ENCODE assay signal across 26 mouse cellular contexts in the genomic region with DNA sequence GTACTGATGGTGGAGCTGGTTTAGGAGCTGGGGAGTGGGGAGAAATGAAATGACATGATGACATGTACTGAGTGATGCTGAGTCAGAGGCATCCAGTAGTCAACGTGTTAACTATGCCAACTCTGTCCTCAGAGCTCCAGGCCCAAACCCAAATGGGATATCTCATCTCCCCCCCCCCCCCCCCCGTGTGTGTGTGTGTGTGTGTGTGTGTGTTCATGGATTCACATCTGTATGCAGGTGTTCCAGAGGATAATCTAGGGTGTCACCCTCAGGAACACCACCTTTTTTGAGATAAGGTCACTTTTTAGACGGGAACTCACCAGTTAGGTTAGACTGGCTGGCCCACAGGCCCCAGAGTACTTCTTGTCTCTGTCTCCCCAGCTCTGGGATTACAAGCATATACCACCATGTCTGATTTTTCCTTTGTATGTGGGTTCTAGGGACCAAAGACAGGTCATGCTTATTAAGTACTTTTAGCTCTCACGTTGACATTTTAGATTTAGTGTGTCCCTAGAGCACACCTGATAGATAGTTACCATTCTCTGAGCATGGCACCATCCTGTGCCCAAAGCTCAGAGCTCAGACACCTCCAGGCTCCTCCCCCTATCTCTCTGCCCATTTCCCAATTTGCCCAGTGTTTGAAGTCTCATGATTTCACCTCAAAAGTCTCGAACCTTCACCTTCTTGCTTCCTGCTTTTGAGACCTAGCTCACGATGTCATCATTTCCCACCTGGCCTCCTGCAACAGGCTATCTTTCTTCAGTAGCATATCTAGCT. TPM values are rescaled to one million over a fixed set of nuclear protein-coding genes. Genes with fewer than 3 reads are reported as not detected.
DNase-seq lines count a peak whose midpoint lies in the region; ATAC-seq and TF ChIP-seq lines count a peak whose summit lies in the region.
"Had no signal": no experiment of that assay in that cellular context is flagged by ENCODE, and none has a peak within 500 bp of the region (broad histone marks: within the 10 kb centered on the region; RNA-seq: fewer than 3 reads in every experiment).

No protein-coding gene starts in this region.

- peak; percentile 39 for DNase-seq in heart, adult 11 months
- no peak for DNase-seq in heart, postnatal 36 days
- DNase-seq in midbrain, embryonic 10.5 days (ENCODE audit: low spot score) = no peak
- no peak for DNase-seq in midbrain, postnatal 0 days (ENCODE audit: low spot score)
- peak in 2 of 3 experiments; percentile 34 to 59 for DNase-seq in liver, embryonic 14.5 days (ENCODE audit: low read depth in 3 of 3, low spot score in 3 of 3)
- no peak for DNase-seq in lung, postnatal 36 days
- no peak for DNase-seq in thymus, adult 18-20 months
- no peak for DNase-seq in kidney, postnatal 14 days
- DNase-seq: adrenal gland, postnatal 10 days; B cell, adult 2 months; cerebellum, adult 18-20 months; cerebellum, adult 9-11 months; cerebellum, postnatal 36 days; gastrocnemius, postnatal 10 days; heart, postnatal 10 days had no signal

- H3K4me2 ChIP-seq in midbrain, postnatal 0 days (ENCODE audit: low read depth, low read length, poor library complexity, severe bottlenecking) = no peak overlapping the region
- H3K4me2 ChIP-seq in liver, embryonic 14.5 days (ENCODE audit: low read depth) = peak overlapping the region; percentile 15; the same call in 1 of the 2 replicates
- H3K4me2 ChIP-seq: embryonic facial prominence, embryonic 13.5 days; forebrain, embryonic 12.5 days had no signal

- H3K9ac ChIP-seq in midbrain, postnatal 0 days (replicated peaks; ENCODE audit: low read length, poor library complexity, severe bottlenecking) = no peak overlapping the region
- H3K9ac ChIP-seq in liver, embryonic 14.5 days (replicated peaks) = peak overlapping the region; percentile 27; the same call in 1 of the 2 replicates
- H3K9ac ChIP-seq: embryonic facial prominence, embryonic 13.5 days; forebrain, embryonic 12.5 days had no signal

- H3K9me3 ChIP-seq in midbrain, embryonic 10.5 days (replicated peaks) = no peaks in the 10 kb centered on the region
- H3K9me3 ChIP-seq in midbrain, postnatal 0 days (ENCODE audit: low read length) = no peaks in the 10 kb centered on the region
- H3K9me3 ChIP-seq in liver, embryonic 14.5 days (ENCODE audit: control insufficient read depth, low read length) = no peaks in the 10 kb centered on the region
- H3K9me3 ChIP-seq: embryonic facial prominence, embryonic 13.5 days; forebrain, embryonic 12.5 days; G1E; hindbrain, embryonic 10.5 days had no signal

- WGBS in midbrain, embryonic 10.5 days = 90% methylated on average over 5 of the region's 6 CpGs
- WGBS in midbrain, postnatal 0 days = 88% methylated on average over 6 of the region's 6 CpGs
- 52% methylated on average over 5 of the region's 6 CpGs for WGBS in liver, embryonic 14.5 days (ENCODE audit: insufficient replicate concordance)

- peaks cover 21% of the 10 kb centered on the region for H3K4me1 ChIP-seq in midbrain, embryonic 10.5 days
- no peaks in the 10 kb centered on the region for H3K4me1 ChIP-seq in midbrain, postnatal 0 days (ENCODE audit: insufficient read depth, low read length)
- peaks cover 30 to 36% of the 10 kb centered on the region in 2 experiments for H3K4me1 ChIP-seq in liver, embryonic 14.5 days (replicated peaks; ENCODE audit: control insufficient read depth in 2 of 2, insufficient read depth in 2 of 2, low read length in 1 of 2)

- 0 out of 2 replicates have a peak overlapping the region, but pooled peaks have one; percentile 28 for H3K27ac ChIP-seq in midbrain, embryonic 10.5 days (replicated peaks)
- no peak overlapping the region for H3K27ac ChIP-seq in midbrain, postnatal 0 days (ENCODE audit: low read depth, low read length)
- peak overlapping the region; percentile 60 for H3K27ac ChIP-seq in liver, embryonic 14.5 days
- H3K27ac ChIP-seq: forebrain, embryonic 12.5 days had no signal

- intact Hi-C loops in heart, postnatal 36 days (cut with DNase I) = no loop called here

- no peak overlapping the region for H3K4me3 ChIP-seq in midbrain, embryonic 10.5 days
- H3K4me3 ChIP-seq in midbrain, postnatal 0 days (ENCODE audit: low read depth, low read length) = no peak overlapping the region
- no peak overlapping the region for H3K4me3 ChIP-seq in liver, embryonic 14.5 days (ENCODE audit: insufficient read depth in 1 of 2, low read depth in 2 of 2, low read length in 2 of 2)
- H3K4me3 ChIP-seq: embryonic facial prominence, embryonic 13.5 days; forebrain, embryonic 12.5 days; hindbrain, embryonic 10.5 days had no signal

- H3K36me3 ChIP-seq in midbrain, embryonic 10.5 days = no peaks in the 10 kb centered on the region
- no peaks in the 10 kb centered on the region for H3K36me3 ChIP-seq in midbrain, postnatal 0 days (ENCODE audit: insufficient read depth, low read length)
- no peaks in the 10 kb centered on the region for H3K36me3 ChIP-seq in liver, embryonic 14.5 days (replicated peaks; ENCODE audit: control insufficient read depth, insufficient read depth, low read depth)
- H3K36me3 ChIP-seq: embryonic facial prominence, embryonic 13.5 days; forebrain, embryonic 12.5 days; G1E; hindbrain, embryonic 10.5 days had no signal

- TF ChIP-seq EP300 in liver, embryonic 14.5 days (IDR thresholded peaks at IDR 0.05; ENCODE audit: low read depth) = peak; percentile 60; the same call in 1 of the 2 replicates

- TF ChIP-seq CTCF in midbrain, postnatal 0 days (IDR thresholded peaks at IDR 0.05) = no peak
- TF ChIP-seq CTCF in liver, embryonic 14.5 days (IDR thresholded peaks at IDR 0.05; ENCODE audit: low read depth) = no peak

- no peaks in the 10 kb centered on the region for H3K27me3 ChIP-seq in midbrain, embryonic 10.5 days (ENCODE audit: low read depth, poor library complexity, severe bottlenecking)
- H3K27me3 ChIP-seq in midbrain, postnatal 0 days (ENCODE audit: insufficient read depth, low read length) = no peaks in the 10 kb centered on the region
- no peaks in the 10 kb centered on the region for H3K27me3 ChIP-seq in liver, embryonic 14.5 days (ENCODE audit: control insufficient read depth, insufficient read depth, low read length)
- H3K27me3 ChIP-seq: embryonic facial prominence, embryonic 13.5 days; forebrain, embryonic 12.5 days had no signal

- no peak for ATAC-seq in midbrain, postnatal 0 days (ENCODE audit: low FRiP score)
- ATAC-seq in liver, embryonic 14.5 days (ENCODE audit: insufficient read depth) = peak; percentile 77
- ATAC-seq: CD4-positive, CD25-positive, alpha-beta regulatory T cell, adult 4 months; forebrain, embryonic 16.5 days; hindbrain, embryonic 16.5 days had no signal

RNA-seq across cellular contexts. Expression of a gene that starts 31.4 kb away (rescaled TPM):
- total RNA-seq in heart, postnatal 36 days (2021) = not detected
- not detected in 2 replicates for polyA plus RNA-seq in midbrain, embryonic 10.5 days (2016; fragmentation: Nextera tagmentation; extraction: Ambion mirVana)
- not detected in 2 replicates for total RNA-seq in midbrain, postnatal 0 days (2014; rRNA removed)
- not detected in 2 replicates for polyA plus RNA-seq in midbrain, postnatal 0 days (2015; fragmentation: Nextera tagmentation; extraction: Ambion mirVana)
- not detected in 2 replicates for polyA plus RNA-seq in liver, embryonic 14.5 days (2012; rRNA removed)
- polyA plus RNA-seq in liver, embryonic 14.5 days (2014; fragmentation: Nextera tagmentation; extraction: Ambion mirVana) = not detected in 2 replicates
- total RNA-seq: adrenal gland, postnatal 10 days; G1E; gastrocnemius, postnatal 10 days; gastrocnemius, postnatal 4 days; heart, adult 8-10 months; heart, postnatal 10 days had no signal
- polyA plus RNA-seq: CD4-positive, CD25-positive, alpha-beta regulatory T cell, adult 4 months; embryonic facial prominence, embryonic 13.5 days; forebrain, embryonic 12.5 days; forebrain, embryonic 16.5 days; frontal cortex, adult 2 months; G1E; heart, embryonic 14.5 days; hindbrain, embryonic 10.5 days; hindbrain, embryonic 16.5 days had no signal

Comparison
In these comparisons a context has a peak if more than half of its experiments do, and no peak if none do; other contexts are left out.
1. DNase-seq: peak in heart, adult 11 months (single experiment) and liver, embryonic 14.5 days (2 of 3); none in heart, postnatal 36 days (0 of 2), midbrain, embryonic 10.5 days (single experiment), midbrain, postnatal 0 days (single experiment), lung, postnatal 36 days (single experiment), thymus, adult 18-20 months (0 of 2) and kidney, postnatal 14 days (single experiment).